Mouse (Mus musculus) heart, postnatal 0 days (tissue): ENCODE measurements around the gene Actrt1.

Experiments used
- CTCF ChIP-seq: IDR thresholded peaks from 2 replicates; pipeline ENCODE4 v1.5.1; 2016; ENCODE audit warnings: antibody characterized with exemption, control low read depth, low read depth
- EP300 ChIP-seq: IDR thresholded peaks from 2 replicates; pipeline ENCODE4 v1.6.1; 2016; ENCODE audit warnings: antibody characterized with exemption, low read depth

DNA sequence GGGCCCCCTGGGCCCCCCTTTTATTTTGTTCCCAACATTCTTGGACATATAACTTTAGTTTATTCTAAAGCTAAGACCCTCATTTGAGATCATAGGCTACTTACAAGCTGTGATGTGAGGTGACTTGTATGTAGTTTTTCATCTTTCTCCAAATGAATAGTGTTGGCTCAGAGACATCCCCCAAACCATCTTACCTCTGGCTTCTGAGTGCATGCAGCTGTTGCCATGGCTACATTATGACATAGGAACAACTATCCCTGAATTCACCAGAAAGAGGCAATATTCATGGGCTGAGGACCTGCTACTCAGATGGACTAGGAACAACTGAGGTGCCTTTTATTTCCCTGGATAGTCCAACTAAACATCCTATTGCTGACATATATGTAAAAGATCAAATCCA is at the start of gene Actrt1:
- TF ChIP-seq CTCF (no peak), EP300 (no peak)
